Mouse (Mus musculus) erythroblast, embryonic 14.5 days (primary cell): Measurements from ENCODE around the gene Carm1.

Source experiments
- GATA1 ChIP-seq: IDR thresholded peaks from 2 replicates; pipeline ENCODE4 v1.6.1; 2012; ENCODE audit warnings: low read length, inconsistent platforms, mixed read lengths
- TAL1 ChIP-seq: IDR thresholded peaks from 3 replicates; pipeline ENCODE4 v1.6.1; 2012; ENCODE audit warnings: low read length, inconsistent platforms, mixed read lengths

DNA sequence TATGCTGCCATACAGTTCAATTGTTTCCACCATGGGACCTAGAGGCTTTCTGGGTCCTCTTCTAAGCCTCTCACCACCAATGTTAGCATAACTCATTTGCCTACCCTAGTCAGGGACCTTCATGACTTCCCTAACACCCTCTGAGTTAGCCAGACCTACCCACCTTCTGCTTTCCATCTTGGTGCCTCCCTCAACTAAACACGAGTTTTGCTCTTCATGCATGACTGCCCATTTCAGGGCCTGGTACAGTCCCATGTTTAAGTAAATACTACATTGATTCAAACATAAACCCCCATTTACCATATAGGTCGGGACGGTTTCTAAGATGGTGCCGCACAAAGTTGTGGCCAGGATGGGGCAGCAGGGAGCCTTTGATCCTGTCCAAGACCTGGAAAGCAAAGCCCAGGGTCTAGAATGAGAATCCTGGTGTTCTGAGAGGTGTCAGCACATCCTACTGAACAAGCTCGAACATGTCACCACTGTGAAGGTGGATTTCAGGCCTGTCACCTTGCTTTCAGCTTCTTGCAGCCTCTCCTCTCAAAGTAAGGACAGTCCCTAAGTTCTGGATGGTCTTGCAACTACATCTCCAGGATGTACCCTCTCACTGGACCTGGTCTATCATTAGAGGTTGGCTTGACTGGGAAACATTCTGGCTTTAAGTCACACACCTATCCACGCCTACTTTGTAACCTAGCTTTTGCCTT, 44.6 kb downstream of the Carm1 start:
- TF ChIP-seq TAL1 (no peak), GATA1 (no peak)
